Mouse (Mus musculus): ENCODE measurements at regions not wholly inside any gene's neighbourhood (a gene's known extent, or its start where the extent isn't known, plus 50 kb on each side); places are given as distances from the start of the nearest gene placed in this dataset.

DNA sequence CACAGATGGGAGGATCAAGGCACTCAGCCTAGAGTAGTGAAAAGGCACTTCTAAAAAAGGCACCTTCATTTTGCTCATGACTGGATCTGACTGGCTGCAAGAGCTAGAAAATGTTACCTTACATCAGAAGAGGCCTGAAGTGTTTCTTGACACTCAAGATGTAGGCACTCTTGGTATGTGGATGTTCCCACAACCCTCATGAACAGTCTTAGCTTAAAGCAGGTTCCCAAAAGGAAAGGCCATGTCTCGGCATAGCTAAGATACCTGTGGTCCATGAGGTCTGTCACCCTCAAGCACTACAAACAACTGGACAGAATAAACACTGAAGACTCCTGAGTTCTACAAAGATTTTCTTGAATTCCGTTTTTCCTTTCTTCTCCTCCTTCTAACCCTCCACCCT lies 619.5 kb downstream of the Ipo11 start:
- H3K27ac ChIP-seq: no peak overlapping the region
- no peak for DNase-seq (ENCODE audit: low spot score in 2 of 2)
- no peak for TF ChIP-seq CTCF (conservative IDR thresholded peaks at IDR 0.05)
- no peak overlapping the region for H3K4me3 ChIP-seq

DNA sequence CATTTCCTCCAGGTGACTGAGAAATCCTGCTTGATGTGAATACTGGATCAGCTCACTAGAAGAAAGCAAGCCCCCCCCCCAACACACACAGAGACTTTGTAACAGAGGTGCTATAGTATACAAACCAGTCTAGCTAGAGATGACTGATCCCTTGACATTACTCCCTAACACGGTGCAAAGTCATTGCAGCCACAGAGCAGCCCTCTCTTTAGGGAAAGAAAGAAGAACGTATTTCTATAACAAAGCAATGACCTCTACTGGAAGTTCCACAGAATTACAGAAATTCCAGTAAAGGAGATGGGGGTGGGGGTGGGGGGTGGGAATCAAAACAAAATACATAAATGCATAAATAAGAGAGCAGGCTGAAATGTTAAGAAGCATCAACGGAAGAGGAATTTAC lies 655.6 kb downstream of the Ipo11 start:
- DNase-seq (ENCODE audit: low spot score in 2 of 2): no peak
- Histone ChIP-seq H3K4me3 (no peak overlapping the region), H3K27ac (peak overlapping the region; percentile 66)
- TF ChIP-seq CTCF (conservative IDR thresholded peaks at IDR 0.05): peak; percentile 68

DNA sequence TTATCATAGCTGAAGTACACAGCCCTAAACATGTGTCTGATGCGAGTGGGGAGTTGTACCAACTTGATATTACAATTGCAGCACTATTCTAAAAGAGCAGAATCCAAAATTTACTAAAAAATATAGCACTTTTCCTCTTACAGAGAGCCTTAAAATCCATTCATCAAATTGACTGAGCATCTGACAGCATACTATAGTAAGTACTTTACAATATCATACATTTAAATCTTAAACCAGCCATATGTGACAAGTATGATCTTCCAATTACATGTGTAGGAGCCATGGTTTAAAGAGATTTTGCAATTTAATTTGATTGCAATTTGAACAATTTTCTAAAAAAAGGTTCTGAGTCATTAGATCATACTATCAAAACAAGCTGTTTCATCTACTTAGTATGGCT lies 676.9 kb downstream of the Ipo11 start:
- no peak for DNase-seq (ENCODE audit: low spot score in 2 of 2)
- no peak for TF ChIP-seq CTCF (conservative IDR thresholded peaks at IDR 0.05)
- H3K27ac ChIP-seq: peak overlapping the region; percentile 69; the same call in 1 of the 2 replicates
- no peak overlapping the region for H3K4me3 ChIP-seq
